Mouse (Mus musculus): ENCODE results near the gene Otc.
A peak's percentile ranks its signal among the peaks of the same experiment; 100 is the strongest.

The Otc gene

DNA sequence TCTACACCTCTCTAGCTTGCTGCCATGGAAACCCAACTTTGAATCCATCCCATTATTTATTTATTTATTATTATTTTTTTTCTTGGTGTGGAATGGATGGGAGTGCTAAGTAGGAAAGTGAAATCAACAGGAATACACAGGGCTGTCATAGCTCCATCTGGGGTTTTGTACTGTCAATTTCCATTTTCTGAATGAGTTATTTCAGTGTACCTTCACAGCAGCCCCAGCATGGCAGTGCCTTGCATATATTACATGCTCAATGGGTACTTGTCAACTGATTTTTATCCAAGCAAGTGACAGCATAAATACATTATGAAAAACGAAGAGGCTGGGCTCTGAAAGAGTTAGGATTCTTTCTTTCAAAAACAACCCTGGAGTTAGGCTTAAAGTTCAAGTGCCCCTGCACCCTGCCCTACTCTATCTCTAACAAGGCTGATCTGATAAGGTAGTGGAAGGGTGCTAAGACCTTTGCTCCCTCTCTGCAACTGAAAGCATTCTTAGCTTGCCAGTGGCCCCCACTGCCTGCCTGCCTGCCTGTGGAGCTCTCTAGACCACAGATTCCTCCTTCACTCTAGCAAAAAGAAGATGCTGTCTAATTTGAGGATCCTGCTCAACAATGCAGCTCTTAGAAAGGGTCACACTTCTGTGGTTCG lies at the start of gene Otc:
Gene Otc, plus strand, starts transcription at position 454 of the 653 bp plus-strand sequence.
- DNase-seq (ENCODE audit: low spot score in 2 of 2): no peak

- no peak for DNase-seq (ENCODE audit: low spot score in 2 of 2)
Measured at GRCm38 (mm10) chrX:10205937-10206336, 46.2 kb upstream of the Otc start.

DNA sequence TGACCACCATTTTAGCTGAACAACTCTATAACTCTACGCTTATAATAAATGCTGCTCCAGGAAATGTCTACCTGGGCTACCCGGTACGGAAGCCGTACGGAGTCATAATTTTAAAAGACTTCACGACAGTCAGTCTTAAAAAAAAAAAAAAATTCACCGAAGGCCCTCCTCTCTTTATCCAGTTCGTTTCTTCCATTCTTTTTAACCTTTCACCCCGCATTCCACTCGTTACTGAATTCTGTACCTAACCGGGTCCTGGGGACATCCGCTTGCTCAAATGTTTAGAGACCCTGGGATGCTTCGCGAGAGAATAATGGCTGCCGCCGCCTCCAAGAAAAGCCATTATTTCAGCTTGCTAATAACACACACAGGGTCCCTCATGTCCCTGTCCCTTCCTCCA lies 36.1 kb upstream of the Otc start:
- no peak for DNase-seq (ENCODE audit: low spot score in 2 of 2)

GRCm38 (mm10) chrX:10216410-10216949 lies 35.6 kb upstream of the Otc start, which contains the start of gene Rpgr:
Gene Rpgr (minus strand): TSS chrX:10216920.
- DNase-seq (ENCODE audit: low spot score in 2 of 2): peak; percentile 69 to 91

GRCm38 (mm10) chrX:10219281-10219680 lies 32.8 kb upstream of the Otc start:
- DNase-seq (ENCODE audit: low spot score in 2 of 2): no peak

GRCm38 (mm10) chrX:10233051-10233450 lies 19.1 kb upstream of the Otc start:
- DNase-seq (ENCODE audit: low spot score in 2 of 2): no peak

DNA sequence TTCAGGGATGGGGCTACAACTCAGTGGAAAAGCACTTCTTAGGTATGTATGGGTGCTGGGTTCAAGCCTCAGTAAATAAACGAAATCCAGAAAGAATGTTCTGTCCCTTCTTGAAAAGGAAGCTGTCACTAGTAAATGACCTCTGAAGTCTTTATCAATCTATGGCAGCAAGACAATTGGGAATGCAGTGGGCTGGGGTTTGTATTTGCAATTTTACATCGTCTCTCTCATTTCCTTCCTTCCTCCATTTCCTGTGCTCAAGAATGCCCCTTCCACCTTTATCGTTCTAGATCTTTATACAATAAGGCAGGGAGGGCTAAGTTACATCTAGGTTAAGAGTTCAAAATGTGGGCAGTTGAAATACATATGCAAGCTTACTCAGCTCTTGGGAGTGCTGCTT lies 17.5 kb upstream of the Otc start:
- no peak for DNase-seq (ENCODE audit: low spot score in 2 of 2)

- no peak for DNase-seq (ENCODE audit: low spot score in 2 of 2)
Measured at GRCm38 (mm10) chrX:10239515-10239914, 12.6 kb upstream of the Otc start.

DNA sequence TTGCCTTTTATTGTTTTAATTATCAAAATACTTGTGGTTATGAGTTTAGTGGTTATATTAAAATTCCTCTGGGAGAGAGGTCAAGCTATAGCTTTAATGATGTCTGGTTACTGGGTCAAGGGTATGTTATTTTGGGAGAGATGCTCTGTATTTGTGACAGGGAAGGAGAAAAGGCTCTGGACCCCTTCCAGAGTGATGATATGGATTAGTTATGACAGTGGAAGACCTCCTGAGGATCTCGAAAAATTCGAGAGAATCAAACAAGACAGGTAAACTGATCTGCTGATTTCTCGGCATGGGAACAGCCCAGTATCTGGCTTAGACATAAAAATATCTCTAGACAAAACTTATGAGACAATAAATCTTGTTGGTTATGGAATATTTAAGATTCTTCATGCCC lies 8.2 kb upstream of the Otc start:
- DNase-seq (ENCODE audit: low spot score in 2 of 2): no peak

- no peak for DNase-seq (ENCODE audit: low spot score in 2 of 2)
Measured at GRCm38 (mm10) chrX:10251357-10251756, 748 bp upstream of the Otc start.

DNA sequence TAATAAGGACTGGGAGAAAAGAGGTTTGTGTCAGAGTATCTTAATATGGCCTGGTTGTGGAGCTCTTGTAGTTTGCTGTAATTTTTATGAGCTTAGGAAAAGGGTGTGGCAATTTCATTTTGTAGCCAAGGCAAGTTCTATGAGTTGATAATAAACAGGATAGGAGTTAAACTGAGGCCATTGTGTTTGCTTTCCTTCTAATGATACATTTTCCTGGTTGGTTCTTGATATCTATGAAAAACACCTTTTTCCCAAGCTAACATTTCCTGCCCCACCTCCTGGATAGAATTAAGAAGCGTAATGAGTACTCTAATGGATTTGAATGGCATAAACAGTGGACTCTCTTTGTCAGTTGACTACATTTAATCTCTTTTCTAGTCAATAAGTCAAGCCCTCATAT lies 5.7 kb downstream of the Otc start:
- no peak for DNase-seq (ENCODE audit: low spot score in 2 of 2)

DNA sequence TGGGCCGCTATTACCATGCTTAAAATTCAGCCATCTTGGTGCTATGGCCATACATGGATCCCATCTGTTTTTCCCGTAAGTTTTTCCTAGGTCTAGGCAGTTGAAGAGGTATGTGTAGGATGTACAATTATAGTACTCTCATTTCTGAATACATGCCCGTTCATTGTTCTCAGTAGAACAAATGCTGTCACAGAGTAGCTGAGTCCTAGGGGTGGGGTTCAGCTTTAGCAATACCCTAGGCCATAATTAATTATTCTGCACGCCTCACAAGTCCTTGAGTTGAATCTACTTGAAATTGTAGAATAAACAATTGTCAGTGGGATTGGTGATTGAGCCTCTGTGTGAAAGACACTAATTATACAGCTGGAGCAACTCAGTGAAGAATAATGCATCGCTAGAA lies 6.2 kb downstream of the Otc start:
- DNase-seq (ENCODE audit: low spot score in 2 of 2): no peak

GRCm38 (mm10) chrX:10268308-10268707 lies 16.2 kb downstream of the Otc start:
- DNase-seq (ENCODE audit: low spot score in 2 of 2): no peak

DNA sequence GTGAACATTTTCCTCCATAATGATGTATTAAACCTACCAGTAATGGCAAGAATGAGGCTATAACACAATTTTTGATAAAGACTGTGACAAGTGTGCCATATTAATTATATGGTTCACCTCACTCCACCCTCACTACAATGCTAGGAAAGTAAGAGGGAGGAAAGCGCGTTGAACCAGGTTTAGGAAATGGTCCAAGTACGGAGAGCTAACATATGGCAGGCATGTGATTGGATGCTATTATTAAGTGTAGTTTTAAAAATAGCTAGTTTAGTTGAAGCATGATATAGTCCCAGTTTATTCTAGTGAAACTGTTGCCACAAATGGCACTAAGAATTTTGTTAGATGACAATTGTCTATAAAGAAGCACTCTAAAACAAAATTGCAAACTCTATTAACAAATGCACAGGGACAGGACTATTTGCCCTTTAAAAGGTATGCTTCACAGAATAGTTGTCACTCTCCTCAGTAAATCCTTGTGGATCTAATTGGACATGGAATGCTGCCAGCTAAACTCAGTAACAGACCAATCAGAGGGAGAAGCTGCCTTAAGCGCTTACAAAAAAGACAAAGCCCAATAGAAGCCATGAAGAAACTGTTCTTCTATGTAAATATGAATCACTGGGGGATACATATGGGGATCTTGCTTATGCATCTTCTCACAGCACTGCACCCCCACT lies 16.8 kb downstream of the Otc start:
- no peak for DNase-seq (ENCODE audit: low spot score in 2 of 2)

DNA sequence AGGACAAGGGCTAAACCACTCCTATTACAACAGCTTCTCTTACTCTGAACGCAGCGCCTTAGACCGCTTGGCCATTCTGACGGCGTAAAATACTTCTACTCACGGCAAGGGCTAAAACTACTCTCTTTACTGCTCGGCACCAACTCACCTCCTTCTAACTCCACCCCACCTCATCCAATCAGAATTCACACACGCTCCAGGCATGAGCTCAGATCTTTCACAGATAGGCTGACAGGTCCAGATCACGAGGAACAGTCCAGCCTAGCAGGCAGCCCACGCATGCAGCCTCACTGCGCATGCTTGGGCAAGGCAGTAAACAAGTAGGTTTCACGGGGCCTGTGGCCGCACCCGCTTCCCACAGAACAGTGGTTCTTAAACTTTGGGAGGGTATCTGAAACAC lies 45.2 kb downstream of the Otc start:
- no peak for DNase-seq (ENCODE audit: low spot score in 2 of 2)

DNA sequence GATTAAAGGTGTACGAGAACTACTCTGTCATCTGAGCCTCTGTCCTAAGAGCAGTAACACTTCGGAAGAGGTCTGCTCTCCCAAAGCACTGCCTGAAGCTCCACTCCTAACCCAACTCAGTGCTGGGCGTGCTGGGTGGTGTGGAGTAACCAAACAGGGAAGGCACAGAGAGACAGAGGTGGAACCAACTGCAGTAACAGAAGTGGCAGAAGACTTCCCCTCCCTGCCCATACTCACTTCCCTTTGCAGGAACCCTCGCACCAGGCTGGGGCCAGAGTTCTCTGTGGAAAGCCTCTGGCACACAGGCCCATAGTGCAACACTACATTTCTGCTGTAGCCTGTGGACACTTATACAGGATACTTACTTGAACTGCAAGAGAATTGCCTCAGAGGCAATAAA lies 66.1 kb downstream of the Otc start:
- no peak for DNase-seq (ENCODE audit: low spot score in 2 of 2)

DNA sequence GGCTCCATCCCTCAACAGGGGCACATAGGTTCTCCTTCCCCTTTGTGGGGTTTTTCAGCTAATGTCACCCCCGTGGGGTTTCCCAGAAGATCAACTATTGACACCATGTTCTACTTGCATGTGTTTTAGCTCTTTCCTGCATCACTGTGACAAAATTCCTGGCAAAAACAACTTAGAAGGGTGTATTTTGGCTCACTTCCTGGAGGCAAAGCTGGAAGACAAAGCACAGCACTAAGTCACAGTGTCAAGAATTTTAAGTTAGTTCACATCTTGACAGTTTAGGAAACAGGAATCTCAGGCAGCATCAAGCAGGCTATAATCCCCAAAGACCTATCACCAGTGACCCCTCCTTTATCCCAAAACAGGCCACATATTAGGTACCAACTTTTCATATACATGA lies 78.1 kb downstream of the Otc start:
- no peak for DNase-seq (ENCODE audit: low spot score in 2 of 2)

- DNase-seq (ENCODE audit: low spot score in 2 of 2): no peak
Measured at GRCm38 (mm10) chrX:10331749-10332148, 79.6 kb downstream of the Otc start.

DNA sequence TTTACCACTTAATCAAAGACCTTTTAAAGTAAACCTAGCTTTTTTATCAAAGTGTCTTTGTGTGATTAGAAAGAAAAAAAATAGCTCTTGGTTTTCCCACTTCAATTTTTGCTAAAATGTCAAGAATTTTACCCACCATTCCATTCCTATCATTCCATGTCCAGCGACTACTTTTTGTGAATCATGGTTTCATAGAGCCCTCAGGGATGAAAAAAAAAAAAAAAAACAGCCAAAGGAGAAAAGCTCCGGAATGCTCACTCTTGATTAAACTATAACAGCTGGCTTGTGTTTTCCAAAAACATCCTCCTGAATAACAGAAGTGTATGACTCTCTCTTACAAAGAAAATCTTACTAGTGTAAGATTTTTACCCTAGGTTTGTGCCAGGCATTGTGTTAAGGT lies 84.7 kb downstream of the Otc start:
- no peak for DNase-seq (ENCODE audit: low spot score in 2 of 2)

DNA sequence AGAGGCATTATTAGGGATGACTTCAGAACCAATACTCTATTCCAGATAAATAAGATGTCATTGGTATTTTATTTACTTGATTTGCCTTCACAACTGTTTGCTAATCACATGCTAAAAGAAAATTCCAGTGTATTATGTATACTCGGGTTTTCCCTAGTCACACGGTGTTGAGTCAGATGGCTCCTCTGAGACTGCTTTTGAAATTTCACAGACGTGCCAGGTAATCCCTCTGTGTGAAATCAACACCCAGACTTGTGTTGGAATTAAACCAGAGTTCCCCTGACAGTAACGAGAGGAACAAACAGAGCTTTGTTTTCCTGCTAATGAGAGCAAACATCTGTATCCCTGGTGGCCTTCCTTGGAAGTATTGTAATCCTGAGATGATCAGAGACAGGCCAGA lies 103.8 kb downstream of the Otc start:
- no peak for DNase-seq (ENCODE audit: low spot score in 2 of 2)

All from spleen, postnatal 10 days (tissue).